Mouse (Mus musculus): ENCODE results near the gene Cnppd1. TPM values are rescaled to one million over a fixed set of nuclear protein-coding genes. Genes with fewer than 3 reads are reported as not detected.

Cnppd1 gene
- polyA plus RNA-seq, 1 experiment from 2014 or later: 67.8 TPM

DNA sequence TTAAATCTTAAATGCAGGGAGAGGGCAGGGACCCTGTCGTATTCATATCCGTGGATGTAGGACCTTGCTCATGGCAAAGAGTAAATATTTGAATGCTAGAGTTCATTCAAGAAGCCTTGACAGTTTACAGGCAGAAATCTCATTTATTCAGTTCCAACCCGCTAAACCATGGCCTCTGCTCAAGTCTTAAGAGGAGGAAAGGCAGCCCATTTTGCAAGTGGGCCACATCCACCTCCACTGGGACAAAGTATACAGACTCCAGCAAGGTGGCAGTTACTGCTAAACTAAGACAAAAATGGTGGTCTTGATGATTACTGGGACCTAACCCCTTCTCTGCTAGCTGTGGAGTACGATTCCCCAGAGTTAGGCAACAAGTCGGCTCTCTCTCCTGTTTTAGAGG lies 17.1 kb downstream of the Cnppd1 start:
- Histone ChIP-seq H3K9me3 (ENCODE audit: low read length) (no peaks in the 10 kb centered on the region), H3K4me3 (ENCODE audit: low read depth, low read length) (peak overlapping the region; percentile 49), H3K4me1 (ENCODE audit: insufficient read depth, low read depth, low read length) (peaks cover 6% of the 10 kb centered on the region; the same call in 1 of the 2 replicates), H3K27me3 (replicated peaks; ENCODE audit: insufficient read depth, low read length) (no peaks in the 10 kb centered on the region), H3K4me2 (replicated peaks; ENCODE audit: low read depth, low read length) (peak overlapping the region; percentile 39), H3K9ac (replicated peaks; ENCODE audit: low read depth) (peak overlapping the region; percentile 48), H3K36me3 (ENCODE audit: insufficient read depth, low read length) (no peaks in the 10 kb centered on the region), H3K27ac (ENCODE audit: low read length) (peak overlapping the region; percentile 94)
- TF ChIP-seq EP300 (IDR thresholded peaks at IDR 0.05): no peak
- no peak for TF ChIP-seq CTCF (IDR thresholded peaks at IDR 0.05)
- DNase-seq (ENCODE audit: low spot score) (no peak), ATAC-seq (no peak)
- WGBS: 28% methylated on average over 5 of the region's 5 CpGs

DNA sequence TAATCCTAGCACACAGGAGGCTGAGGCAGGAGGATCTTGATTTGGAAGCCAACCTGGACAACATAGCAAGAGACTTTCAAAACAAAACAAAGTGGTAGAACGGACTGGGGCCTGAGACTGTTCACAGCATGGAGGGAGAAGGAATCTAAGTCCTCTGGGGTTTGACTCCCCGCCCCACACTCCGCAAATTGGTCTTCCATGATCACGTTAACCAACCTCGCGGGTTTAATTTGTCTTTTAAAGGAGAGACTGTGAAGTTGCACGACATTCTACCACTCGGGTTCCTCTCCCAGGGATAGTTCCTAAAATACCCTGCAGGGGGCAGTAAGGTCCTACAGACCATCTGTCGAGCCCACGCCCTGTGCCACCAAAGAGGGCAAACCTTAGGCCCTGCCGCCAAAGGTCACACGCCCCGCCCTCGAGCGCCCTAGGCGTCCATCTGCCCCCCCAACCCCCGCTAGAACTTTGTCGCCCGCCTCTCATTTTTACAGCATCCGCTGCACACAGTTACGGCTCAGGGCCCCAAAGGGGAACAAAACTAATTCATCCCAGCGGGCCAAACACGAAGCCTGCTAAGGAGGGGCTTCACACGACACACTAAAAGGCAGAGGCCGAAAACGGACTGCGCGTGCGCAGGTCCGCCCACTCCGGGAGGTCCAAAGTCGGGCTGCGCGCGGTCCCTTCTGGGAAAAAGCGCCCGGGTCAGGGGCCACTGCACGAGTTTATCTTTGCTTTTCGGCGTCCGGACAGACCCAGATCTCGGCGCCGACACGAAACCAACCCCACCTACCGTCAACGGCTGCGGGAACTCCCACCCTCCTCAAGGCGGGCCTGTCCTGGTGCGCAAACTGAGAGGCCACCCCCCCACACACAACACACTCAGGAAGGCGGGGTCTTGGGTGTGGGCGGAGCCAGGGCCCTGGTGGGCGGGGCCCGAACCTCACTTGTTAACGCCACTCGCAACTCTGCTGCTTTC lies 17.9 kb downstream of the Cnppd1 start, which contains the start of gene Nhej1:
Nhej1 (minus strand) TSS at position 855 of the 976 bp plus-strand sequence.
- DNase-seq (ENCODE audit: low spot score) (peak; percentile 98), ATAC-seq (peak; percentile 98)
- Histone ChIP-seq H3K9me3 (ENCODE audit: low read length) (no peaks in the 10 kb centered on the region), H3K4me2 (replicated peaks; ENCODE audit: low read depth, low read length) (peak within 1 kb of the TSS; percentile 39), H3K27ac (ENCODE audit: low read length) (peak within 1 kb of the TSS; percentile 94), H3K4me3 (ENCODE audit: low read depth, low read length) (peak within 1 kb of the TSS; percentile 49), H3K36me3 (ENCODE audit: insufficient read depth, low read length) (no peaks in the 10 kb centered on the region), H3K9ac (replicated peaks; ENCODE audit: low read depth) (peak within 1 kb of the TSS; percentile 48), H3K4me1 (ENCODE audit: insufficient read depth, low read depth, low read length) (peaks cover 6% of the 10 kb centered on the region; the same call in 1 of the 2 replicates), H3K27me3 (replicated peaks; ENCODE audit: insufficient read depth, low read length) (no peaks in the 10 kb centered on the region)
- 3% methylated on average over 53 of the region's 56 CpGs for WGBS
- TF ChIP-seq CTCF (IDR thresholded peaks at IDR 0.05): peak; percentile 88
- TF ChIP-seq EP300 (IDR thresholded peaks at IDR 0.05): peak; percentile 21; the same call in 1 of the 2 replicates

DNA sequence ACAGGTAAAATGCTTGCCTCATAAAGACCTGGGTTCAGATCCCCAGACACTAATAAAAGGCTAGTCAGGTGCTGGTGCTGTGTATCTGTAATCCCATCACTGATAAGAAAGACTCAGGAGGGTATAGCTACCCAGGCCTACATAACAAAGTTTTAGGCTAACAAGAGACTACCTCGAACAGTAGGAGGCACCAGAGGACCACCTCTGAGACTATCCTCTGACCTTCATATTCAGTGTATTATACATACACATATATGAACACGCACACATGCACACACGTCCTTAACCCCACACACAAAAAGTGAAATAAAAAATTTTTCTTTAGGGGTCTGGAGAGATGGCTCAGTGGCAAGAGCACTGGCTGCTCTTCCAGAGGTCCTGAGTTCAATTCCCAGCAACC lies 20.3 kb downstream of the Cnppd1 start:
- Histone ChIP-seq H3K4me2 (replicated peaks; ENCODE audit: low read depth, low read length) (no peak overlapping the region), H3K4me1 (ENCODE audit: insufficient read depth, low read depth, low read length) (peaks cover 6% of the 10 kb centered on the region; the same call in 1 of the 2 replicates), H3K36me3 (ENCODE audit: insufficient read depth, low read length) (no peaks in the 10 kb centered on the region), H3K27me3 (replicated peaks; ENCODE audit: insufficient read depth, low read length) (no peaks in the 10 kb centered on the region), H3K9ac (replicated peaks; ENCODE audit: low read depth) (no peak overlapping the region), H3K4me3 (ENCODE audit: low read depth, low read length) (no peak overlapping the region), H3K27ac (ENCODE audit: low read length) (no peak overlapping the region), H3K9me3 (ENCODE audit: low read length) (no peaks in the 10 kb centered on the region)
- WGBS: 76% methylated on average over 3 of the region's 3 CpGs
- TF ChIP-seq CTCF (IDR thresholded peaks at IDR 0.05) (peak; percentile 46), EP300 (IDR thresholded peaks at IDR 0.05) (no peak)
- ATAC-seq (no peak), DNase-seq (ENCODE audit: low spot score) (no peak)

Other genes with a start within 250 kb of the Cnppd1 start
- gene Cryba2, start 249.6 kb downstream of the Cnppd1 start, polyA plus RNA-seq (2015; fragmentation: Nextera tagmentation; extraction: Ambion mirVana): not detected in 2 replicates
- 2.0 and 2.3 TPM in 2 replicates for gene Cfap65, start 207.1 kb downstream of the Cnppd1 start, polyA plus RNA-seq (2015; fragmentation: Nextera tagmentation; extraction: Ambion mirVana)
- 0.10 and 0.16 TPM in 2 replicates for gene Ihh, start 191.0 kb downstream of the Cnppd1 start, polyA plus RNA-seq (2015; fragmentation: Nextera tagmentation; extraction: Ambion mirVana)
- gene Nhej1, start 17.5 kb downstream of the Cnppd1 start, polyA plus RNA-seq (2015; fragmentation: Nextera tagmentation; extraction: Ambion mirVana): 5.8 and 6.6 TPM in 2 replicates
- gene Slc23a3, start 8.8 kb downstream of the Cnppd1 start, polyA plus RNA-seq (2015; fragmentation: Nextera tagmentation; extraction: Ambion mirVana): 1.4 and 1.5 TPM in 2 replicates
- gene Retreg2, start 67 bp upstream of the Cnppd1 start, polyA plus RNA-seq (2015; fragmentation: Nextera tagmentation; extraction: Ambion mirVana): 40.5 and 45.0 TPM in 2 replicates
- 50.5 and 56.1 TPM in 2 replicates for gene Zfand2b, start 25.9 kb upstream of the Cnppd1 start, polyA plus RNA-seq (2015; fragmentation: Nextera tagmentation; extraction: Ambion mirVana)
- 9.4 and 11.7 TPM in 2 replicates for gene Abcb6, start 37.7 kb upstream of the Cnppd1 start, polyA plus RNA-seq (2015; fragmentation: Nextera tagmentation; extraction: Ambion mirVana)
- gene Ankzf1, start 49.4 kb upstream of the Cnppd1 start, polyA plus RNA-seq (2015; fragmentation: Nextera tagmentation; extraction: Ambion mirVana): 15.9 and 17.2 TPM in 2 replicates
- 23.7 and 28.3 TPM in 2 replicates for gene Atg9a, start 49.5 kb upstream of the Cnppd1 start, polyA plus RNA-seq (2015; fragmentation: Nextera tagmentation; extraction: Ambion mirVana)
- 8.6 and 10.1 TPM in 2 replicates for gene Glb1l, start 68.1 kb upstream of the Cnppd1 start, polyA plus RNA-seq (2015; fragmentation: Nextera tagmentation; extraction: Ambion mirVana)
- gene Stk16, start 68.1 kb upstream of the Cnppd1 start, polyA plus RNA-seq (2015; fragmentation: Nextera tagmentation; extraction: Ambion mirVana): 75.8 and 77.0 TPM in 2 replicates
- gene Tuba4a, start 77.2 kb upstream of the Cnppd1 start, polyA plus RNA-seq (2015; fragmentation: Nextera tagmentation; extraction: Ambion mirVana): 46.6 and 50.5 TPM in 2 replicates
- not detected in 2 replicates for gene A630095N17Rik, start 89.4 kb upstream of the Cnppd1 start, polyA plus RNA-seq (2015; fragmentation: Nextera tagmentation; extraction: Ambion mirVana)
- 40.1 and 45.6 TPM in 2 replicates for gene Dnajb2, start 93.7 kb upstream of the Cnppd1 start, polyA plus RNA-seq (2015; fragmentation: Nextera tagmentation; extraction: Ambion mirVana)
- 0.90 and 0.92 TPM in 2 replicates for gene Ptprn, start 121.8 kb upstream of the Cnppd1 start, polyA plus RNA-seq (2015; fragmentation: Nextera tagmentation; extraction: Ambion mirVana)
- 1.5 and 1.8 TPM in 2 replicates for gene Resp18, start 135.7 kb upstream of the Cnppd1 start, polyA plus RNA-seq (2015; fragmentation: Nextera tagmentation; extraction: Ambion mirVana)
- gene Dnpep, start 175.3 kb upstream of the Cnppd1 start, polyA plus RNA-seq (2015; fragmentation: Nextera tagmentation; extraction: Ambion mirVana): 109 TPM in 2 replicates
- 59.4 and 67.3 TPM in 2 replicates for gene Des, start 217.6 kb upstream of the Cnppd1 start, polyA plus RNA-seq (2015; fragmentation: Nextera tagmentation; extraction: Ambion mirVana)
- 15.4 and 16.4 TPM in 2 replicates for gene Speg, start 232.6 kb upstream of the Cnppd1 start, polyA plus RNA-seq (2015; fragmentation: Nextera tagmentation; extraction: Ambion mirVana)

All from lung, postnatal 0 days (tissue).